Mouse (Mus musculus): Measurements from ENCODE around the gene Yif1a.

The Yif1a gene

DNA sequence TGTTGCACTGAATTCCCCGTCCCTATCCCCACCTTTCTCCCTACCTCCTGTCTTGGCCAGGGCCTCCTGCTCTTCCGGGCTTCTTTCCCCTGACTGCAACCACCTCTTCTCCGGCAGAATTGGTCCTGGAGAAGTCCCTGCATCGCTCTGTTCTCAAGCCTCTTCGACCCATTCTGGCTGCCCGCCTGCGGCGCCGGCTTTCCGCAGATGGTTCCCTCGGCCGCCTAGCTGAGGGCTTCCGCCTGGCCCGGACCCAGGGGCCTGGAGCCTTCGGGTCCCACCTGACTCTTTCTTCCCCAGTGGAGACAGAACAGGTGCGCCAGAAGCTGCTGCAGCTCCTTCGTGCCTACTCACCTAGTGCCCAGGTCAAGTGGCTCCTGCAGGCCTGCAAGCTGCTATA lies 35.5 kb upstream of the Yif1a start:
- CTCF ChIA-PET, result interaction anchor here (0.5 to 11.3 kb wide), 31 partner anchors 9 to 435 kb away, joined by 3 to 201 read pairs (median 9); partner anchors contain the start of genes Cd248 (in 3 of the 4), AC124502.3 (in 2 of the 4), B4gat1 (in 2 of the 4) and Brms1 (in 1 of the 4)
- POLR2A ChIA-PET, result interaction anchor here (0.6 to 13.6 kb wide), 25 partner anchors 7 to 156 kb away, joined by 3 to 197 read pairs (median 6); partner anchors contain the start of genes Cd248 (in 3 of the 4), Slc29a2 (in 3 of the 4), AC124502.3 (in 2 of the 4) and B4gat1 (in 2 of the 4)

DNA sequence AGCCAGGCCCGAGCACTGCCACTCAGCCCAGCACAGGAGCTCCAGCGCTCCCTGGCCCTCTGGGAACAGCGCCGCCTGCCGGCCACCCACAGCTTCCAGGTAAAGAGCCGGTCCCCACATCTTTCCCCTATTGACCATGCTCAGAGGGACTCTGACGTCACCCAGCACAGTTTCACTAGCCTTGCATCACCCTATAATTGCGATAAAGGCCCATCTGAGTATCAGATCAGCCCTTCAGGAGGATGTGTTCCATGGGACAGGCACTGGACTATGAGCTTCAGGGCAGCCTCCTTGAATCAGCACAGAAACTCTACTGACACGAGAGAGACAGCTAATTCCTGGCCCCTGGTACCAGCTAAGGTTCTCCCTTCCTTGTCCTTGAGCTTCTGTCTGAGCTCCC lies 34.4 kb upstream of the Yif1a start:
- ChIA-PET CTCF (interaction anchor here (0.5 to 11.3 kb wide), 77 partner anchors 8 to 1031 kb away, joined by 3 to 201 read pairs (median 5); partner anchors contain the start of genes Cd248 (in 4 of the 4), Slc29a2 (in 3 of the 4), Yif1a (in 3 of the 4) and AC124502.3 (in 2 of the 4)), POLR2A (interaction anchor here (0.6 to 13.6 kb wide), 45 partner anchors 8 to 544 kb away, joined by 3 to 197 read pairs (median 4); partner anchors contain the start of genes Cd248 (in 3 of the 4), Slc29a2 (in 3 of the 4), Yif1a (in 3 of the 4) and AC124502.3 (in 2 of the 4))

GRCm38 (mm10) chr19:5056251-5056650 lies 32.1 kb upstream of the Yif1a start:
- CTCF ChIA-PET, result interaction anchor here (0.5 to 11.3 kb wide), 33 partner anchors 11 to 400 kb away, joined by 3 to 201 read pairs (median 4); partner anchors contain the start of genes Cd248 (in 2 of the 4), Brms1 (in 1 of the 4), Slc29a2 (in 1 of the 4) and Yif1a (in 1 of the 4)

GRCm38 (mm10) chr19:5057876-5058775 lies 30.2 kb upstream of the Yif1a start:
- POLR2A ChIA-PET, result interaction anchor here (0.6 to 13.6 kb wide), 39 partner anchors 7 to 433 kb away, joined by 3 to 197 read pairs (median 4); partner anchors contain the start of genes AC124502.3 (in 3 of the 4), B4gat1 (in 3 of the 4), Rin1 (in 3 of the 4) and Slc29a2 (in 3 of the 4)
- CTCF ChIA-PET, result interaction anchor here in 3 of 4 experiments (0.6 to 11.3 kb wide), 16 partner anchors 8 to 443 kb away, joined by 3 to 201 read pairs (median 6); partner anchors contain the start of genes Cd248 (in 2 of the 3), AC124502.3 (in 1 of the 3), B4gat1 (in 1 of the 3) and Lrfn4 (in 1 of the 3)

More at GRCm38 (mm10) chr19:5056251-5056650, 32.1 kb upstream of the Yif1a start:
- POLR2A ChIA-PET, result interaction anchor here in 3 of 4 experiments (0.5 to 13.6 kb wide), 10 partner anchors 11 to 93 kb away, joined by 3 to 197 read pairs (median 4); partner anchors contain the start of genes AC124502.3 (in 1 of the 3), B4gat1 (in 1 of the 3), Brms1 (in 1 of the 3) and Cd248 (in 1 of the 3)

DNA sequence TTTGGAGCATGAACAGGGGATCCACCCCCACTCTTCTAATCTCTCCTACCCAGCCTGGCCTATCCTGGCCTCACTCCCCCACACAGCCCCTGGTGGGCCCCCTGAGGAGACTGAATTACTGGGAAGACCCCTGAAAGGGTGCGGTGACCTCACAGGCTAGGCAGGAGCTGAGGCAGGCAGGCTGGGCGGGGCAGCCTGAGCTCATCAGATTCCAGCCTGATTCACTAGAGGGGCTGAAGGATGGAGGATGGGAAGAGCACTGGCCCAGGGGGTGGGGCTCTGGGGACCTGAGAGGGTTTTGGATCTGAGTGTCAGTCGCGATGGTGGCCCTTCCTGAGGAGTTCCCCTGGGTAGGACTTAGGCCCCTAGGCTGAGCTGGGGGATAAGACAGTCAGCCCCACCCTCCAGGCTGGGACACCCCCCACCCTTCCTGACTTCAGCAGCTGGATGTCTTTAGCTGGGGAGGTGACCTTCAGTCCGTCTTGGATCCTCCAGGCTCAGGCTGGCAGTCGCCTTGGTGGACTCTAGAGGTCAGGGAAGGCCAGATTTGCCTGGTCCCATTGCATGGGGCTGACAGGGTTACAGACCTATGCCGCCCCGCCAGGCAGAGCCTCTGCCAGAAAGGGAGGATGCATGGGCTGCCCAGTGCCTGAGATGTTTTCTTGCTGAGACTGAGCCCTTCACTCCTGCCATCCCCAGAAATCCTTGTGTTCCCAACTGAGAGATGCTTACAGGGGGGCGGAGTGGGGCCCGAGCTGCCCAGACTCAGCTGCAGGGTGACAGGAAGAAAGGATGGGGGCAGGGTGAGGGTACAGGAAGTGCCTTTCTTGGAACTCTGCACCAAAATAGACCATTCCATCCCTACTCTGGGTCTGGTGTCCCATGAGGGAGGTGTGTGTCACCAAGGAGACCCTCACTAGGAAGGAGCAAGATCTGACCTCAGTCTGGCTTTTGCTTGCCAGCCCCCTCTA lies 29.3 kb upstream of the Yif1a start:
- CTCF ChIA-PET, result interaction anchor here in 3 of 4 experiments (0.5 to 11.3 kb wide), 22 partner anchors 8 to 682 kb away, joined by 3 to 201 read pairs (median 6); partner anchors contain the start of genes Cd248 (in 2 of the 3), AC124502.3 (in 1 of the 3), B4gat1 (in 1 of the 3) and Lrfn4 (in 1 of the 3)
- POLR2A ChIA-PET, result interaction anchor here (0.6 to 13.6 kb wide), 42 partner anchors 8 to 537 kb away, joined by 3 to 197 read pairs (median 4); partner anchors contain the start of genes AC124502.3 (in 3 of the 4), B4gat1 (in 3 of the 4), Cd248 (in 3 of the 4) and Rin1 (in 3 of the 4)

DNA sequence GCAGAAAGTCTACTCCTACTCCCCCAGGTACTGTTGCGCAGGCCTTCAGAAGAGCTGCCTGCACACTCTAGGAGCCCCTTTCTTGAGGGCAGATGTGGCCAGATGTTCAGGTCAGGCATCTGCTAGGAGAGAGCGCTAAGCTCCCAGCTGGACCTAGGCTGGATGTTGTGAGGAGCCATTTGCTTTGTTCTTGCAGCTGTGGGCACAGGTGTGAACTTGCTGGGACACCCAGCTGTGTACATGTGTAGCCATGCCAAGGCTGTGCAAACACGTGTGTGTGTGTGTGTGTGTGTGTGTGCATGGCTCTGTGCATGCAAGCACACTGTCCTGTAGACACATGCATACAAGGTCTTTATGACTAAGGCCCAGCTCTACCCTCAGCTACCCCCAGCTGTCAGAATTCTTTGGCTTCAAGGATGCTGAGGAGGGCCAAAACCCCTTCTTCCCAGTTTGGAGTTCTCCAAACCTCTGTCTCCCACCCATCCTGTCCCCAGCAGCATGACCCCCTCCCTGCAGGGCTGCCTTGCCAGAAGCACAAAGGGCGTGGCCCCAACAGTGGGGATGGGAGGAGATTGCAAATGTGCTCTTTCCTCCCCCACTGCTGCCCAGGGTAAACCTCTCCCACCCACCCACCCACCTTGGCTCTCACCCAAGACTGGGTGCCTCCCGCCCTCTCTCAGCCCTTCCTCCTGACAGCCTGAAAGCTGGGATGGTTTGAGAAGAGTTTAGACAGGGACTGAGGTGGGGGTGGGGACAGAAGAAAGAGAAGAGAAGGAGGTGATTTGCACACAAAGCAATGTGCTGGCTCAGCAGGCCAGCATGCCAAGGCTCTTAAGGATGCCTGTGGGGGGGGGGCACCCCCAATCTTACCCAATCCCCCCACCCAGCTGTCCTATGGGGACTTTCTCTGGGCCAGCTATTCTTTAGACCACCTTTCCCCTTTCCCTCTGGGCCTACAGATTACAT lies 27.7 kb upstream of the Yif1a start:
- POLR2A ChIA-PET, result interaction anchor here (0.5 to 13.6 kb wide), 23 partner anchors 9 to 1211 kb away, joined by 3 to 197 read pairs (median 5); partner anchors contain the start of genes Rin1 (in 3 of the 4), AC124502.3 (in 1 of the 4), B4gat1 (in 1 of the 4) and Cd248 (in 1 of the 4)
- CTCF ChIA-PET, result interaction anchor here in 3 of 4 experiments (0.6 to 3.0 kb wide), 9 partner anchors 8 to 105 kb away, joined by 3 to 13 read pairs (median 6); partner anchors contain the start of gene Rin1 (in 1 of the 3)

- CTCF ChIA-PET, result interaction anchor here in 3 of 4 experiments (0.5 to 3.0 kb wide), 5 partner anchors 8 to 455 kb away, joined by 3 to 13 read pairs (median 7); no protein-coding TSS in a partner anchor
- POLR2A ChIA-PET, result interaction anchor here in 3 of 4 experiments (1.7 to 13.6 kb wide), 4 partner anchors 8 to 10 kb away, joined by 7 to 197 read pairs (median 55); partner anchors contain the start of genes Cd248 (in 1 of the 3) and Rin1 (in 1 of the 3)
Measured at GRCm38 (mm10) chr19:5062041-5062440, 26.3 kb upstream of the Yif1a start.

- ChIA-PET CTCF (interaction anchor here in 3 of 4 experiments (0.6 to 3.0 kb wide), 4 partner anchors 9 to 76 kb away, joined by 3 to 13 read pairs (median 5); no protein-coding TSS in a partner anchor), POLR2A (interaction anchor here in 3 of 4 experiments (0.6 to 13.6 kb wide), 5 partner anchors 7 to 273 kb away, joined by 4 to 197 read pairs (median 25); partner anchors contain the start of genes Cd248 (in 1 of the 3) and Rin1 (in 1 of the 3))
Measured at GRCm38 (mm10) chr19:5062446-5062845, 25.9 kb upstream of the Yif1a start.

DNA sequence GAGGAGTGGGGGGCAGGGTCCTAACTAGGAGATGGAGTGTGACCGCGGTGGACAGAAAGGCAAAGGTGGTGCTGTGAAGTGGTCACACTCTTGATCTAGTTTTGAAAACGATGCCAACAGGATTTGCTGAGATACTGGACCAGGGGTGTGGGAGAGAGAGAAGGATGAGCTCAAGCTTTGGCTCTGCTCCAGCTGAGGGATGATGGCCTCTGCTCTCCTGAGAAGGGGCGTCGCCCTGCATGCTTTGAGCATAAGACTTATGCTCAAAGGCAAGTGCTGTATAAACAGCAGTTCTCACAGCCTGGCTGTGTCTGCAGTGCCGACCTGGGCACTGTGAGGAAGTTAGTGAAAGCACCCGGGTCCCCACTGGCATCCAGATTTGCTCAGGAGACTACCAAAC lies 23.2 kb upstream of the Yif1a start:
- ChIA-PET CTCF (interaction anchor here in 2 of 4 experiments (1.1 kb wide), 2 partner anchors 11 to 15 kb away, joined by 3 to 4 read pairs; partner anchors contain the start of gene Rin1 (in 1 of the 2)), POLR2A (interaction anchor here in 3 of 4 experiments (0.6 to 11.3 kb wide), 3 partner anchors 9 to 252 kb away, joined by 3 to 197 read pairs (median 5); partner anchors contain the start of gene Rin1 (in 1 of the 3))

- POLR2A ChIA-PET, result interaction anchor here (0.6 to 11.3 kb wide), 21 partner anchors 8 to 257 kb away, joined by 3 to 197 read pairs (median 4); partner anchors contain the start of genes Yif1a (in 2 of the 4), Brms1 (in 1 of the 4) and Rin1 (in 1 of the 4)
- CTCF ChIA-PET, result interaction anchor here (0.6 to 4.2 kb wide), 17 partner anchors 8 to 488 kb away, joined by 3 to 44 read pairs (median 4); partner anchors contain the start of genes Rab1b (in 1 of the 4), Rin1 (in 1 of the 4) and Yif1a (in 1 of the 4)
Measured at GRCm38 (mm10) chr19:5067040-5067799, 21.1 kb upstream of the Yif1a start.

DNA sequence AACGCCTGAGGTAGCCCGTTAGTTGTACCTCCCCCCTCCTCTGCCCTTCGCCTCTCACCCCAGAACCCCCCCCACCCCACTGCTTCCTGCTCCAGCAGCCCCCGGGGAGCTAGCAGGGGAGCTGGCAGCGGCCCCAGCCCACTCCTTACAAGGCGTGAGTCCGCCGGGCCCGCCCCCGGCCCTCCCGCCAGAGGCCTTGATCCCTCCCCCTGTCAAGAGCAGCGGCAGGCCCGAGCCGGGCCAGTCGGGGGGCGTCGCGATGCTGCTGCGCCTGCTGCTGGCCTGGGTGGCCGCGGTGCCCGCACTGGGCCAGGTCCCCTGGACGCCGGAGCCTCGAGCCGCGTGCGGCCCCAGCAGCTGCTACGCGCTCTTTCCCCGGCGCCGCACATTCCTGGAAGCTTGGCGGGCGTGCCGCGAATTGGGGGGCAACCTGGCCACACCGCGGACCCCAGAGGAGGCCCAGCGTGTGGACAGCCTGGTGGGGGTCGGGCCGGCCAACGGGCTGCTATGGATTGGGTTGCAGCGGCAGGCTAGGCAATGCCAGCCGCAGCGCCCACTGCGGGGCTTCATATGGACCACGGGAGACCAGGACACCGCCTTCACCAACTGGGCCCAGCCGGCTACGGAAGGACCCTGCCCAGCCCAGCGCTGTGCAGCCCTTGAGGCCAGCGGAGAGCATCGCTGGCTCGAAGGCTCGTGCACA lies 20.3 kb upstream of the Yif1a start, which contains the start of gene Cd248:
TSS of gene Cd248 (plus strand) at position 212 of the 703 bp plus-strand sequence.
- ChIA-PET POLR2A (interaction anchor here (0.6 to 11.3 kb wide), 26 partner anchors 9 to 1515 kb away, joined by 3 to 197 read pairs (median 4); partner anchors contain the start of genes Yif1a (in 2 of the 4), AC124502.3 (in 1 of the 4), B4gat1 (in 1 of the 4) and Brms1 (in 1 of the 4)), CTCF (interaction anchor here (0.6 to 4.2 kb wide), 23 partner anchors 9 to 1366 kb away, joined by 3 to 44 read pairs (median 4); partner anchors contain the start of genes AC124502.3 (in 1 of the 4), B4gat1 (in 1 of the 4), Rab1b (in 1 of the 4) and Rin1 (in 1 of the 4))

DNA sequence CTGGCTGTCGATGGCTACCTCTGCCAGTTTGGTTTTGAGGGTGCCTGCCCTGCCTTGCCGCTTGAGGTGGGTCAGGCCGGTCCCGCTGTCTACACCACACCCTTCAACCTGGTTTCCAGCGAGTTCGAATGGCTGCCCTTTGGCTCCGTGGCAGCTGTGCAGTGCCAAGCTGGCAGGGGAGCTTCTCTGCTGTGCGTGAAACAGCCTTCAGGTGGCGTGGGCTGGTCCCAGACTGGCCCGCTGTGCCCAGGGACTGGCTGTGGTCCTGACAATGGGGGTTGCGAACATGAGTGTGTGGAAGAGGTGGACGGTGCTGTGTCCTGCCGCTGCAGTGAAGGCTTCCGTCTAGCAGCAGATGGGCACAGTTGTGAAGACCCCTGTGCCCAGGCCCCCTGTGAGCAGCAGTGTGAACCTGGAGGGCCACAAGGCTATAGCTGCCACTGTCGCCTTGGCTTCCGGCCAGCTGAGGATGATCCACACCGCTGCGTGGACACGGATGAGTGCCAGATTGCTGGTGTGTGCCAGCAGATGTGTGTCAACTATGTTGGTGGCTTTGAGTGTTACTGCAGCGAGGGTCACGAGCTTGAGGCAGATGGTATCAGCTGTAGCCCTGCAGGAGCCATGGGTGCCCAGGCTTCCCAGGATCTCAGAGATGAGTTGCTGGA lies 19.6 kb upstream of the Yif1a start:
- CTCF ChIA-PET, result interaction anchor here in 3 of 4 experiments (0.8 to 4.2 kb wide), 7 partner anchors 12 to 82 kb away, joined by 3 to 44 read pairs (median 4); partner anchors contain the start of genes Rin1 (in 1 of the 3) and Yif1a (in 1 of the 3)
- POLR2A ChIA-PET, result interaction anchor here in 3 of 4 experiments (0.7 to 11.3 kb wide), 11 partner anchors 10 to 388 kb away, joined by 3 to 197 read pairs (median 4); partner anchors contain the start of genes AC124502.3 (in 1 of the 3), B4gat1 (in 1 of the 3), Rin1 (in 1 of the 3) and Slc29a2 (in 1 of the 3)

Data from embryonic stem cell, embryonic (primary cell).